Mouse (Mus musculus) limb, embryonic 11.5 days (tissue): Measurements from ENCODE around the gene H2al2a. TPM values are rescaled to one million over a fixed set of nuclear protein-coding genes. Genes with fewer than 3 reads are reported as not detected.

Experiments used
- ATAC-seq: fragments of 200-750 bp; cut with Nextera tagmentation; 2 replicates; pipeline ENCODE4 v1.8.0; 2017; ENCODE audit warnings: low read depth; ENCODE audit not compliant: insufficient number of reproducible peaks, low FRiP score, low TSS enrichment
- DNase-seq: peaks from one replicate; pipeline ENCODE4 v3.0.0-alpha.2; 2015; ENCODE audit warnings: low spot score
- H3K27ac ChIP-seq: fragments of 300-500 bp; sonication (generic); replicated peaks from 2 replicates; pipeline ENCODE4 v1.5.1; 2014; ENCODE audit warnings: low read depth, mild to moderate bottlenecking, low read length
- H3K27me3 ChIP-seq: fragments of 300-500 bp; sonication (generic); 2 replicates; pipeline ENCODE4 v1.6.1; 2014; ENCODE audit warnings: mild to moderate bottlenecking, low read length, mixed read lengths; ENCODE audit not compliant: control insufficient read depth, insufficient read depth
- H3K36me3 ChIP-seq: fragments of 300-500 bp; sonication (generic); 2 replicates; pipeline ENCODE4 v1.6.1; 2014; ENCODE audit warnings: mild to moderate bottlenecking, low read length, moderate library complexity, mixed read lengths; ENCODE audit not compliant: control insufficient read depth, insufficient read depth
- H3K4me1 ChIP-seq: fragments of 300-500 bp; sonication (generic); 2 replicates; pipeline ENCODE4 v1.6.1; 2014; ENCODE audit warnings: low read length, mixed read lengths; ENCODE audit not compliant: control insufficient read depth, insufficient read depth
- H3K4me2 ChIP-seq: fragments of 300-500 bp; sonication (generic); 2 replicates; pipeline ENCODE4 v1.6.1; 2014; ENCODE audit warnings: low read depth, mild to moderate bottlenecking, moderate library complexity; ENCODE audit not compliant: severe bottlenecking
- H3K4me3 ChIP-seq: fragments of 300-500 bp; sonication (generic); 2 replicates; pipeline ENCODE4 v1.5.1; 2014; ENCODE audit warnings: low read depth, low read length
- H3K9ac ChIP-seq: fragments of 300-500 bp; sonication (generic); 2 replicates; pipeline ENCODE4 v1.6.1; 2014; ENCODE audit warnings: mild to moderate bottlenecking, low read length
- H3K9me3 ChIP-seq: fragments of 300-500 bp; sonication (generic); 2 replicates; pipeline ENCODE4 v1.6.1; 2016; ENCODE audit warnings: low read length; ENCODE audit not compliant: control insufficient read depth
- WGBS: fragments of 180-500 bp; shearing (Covaris S2); extraction: QIAGEN DNeasy Blood & Tissue Kit; methylation state at CpG from one replicate; pipeline ENCODE4 v1.1.7; 2014; 5-methylcytosine and 5-hydroxymethylcytosine counted together
- polyA plus RNA-seq: library from polyadenylated mRNA; unstranded; fragments of >200 nt; fragmentation: Nextera tagmentation; extraction: Ambion mirVana; gene quantifications from 2 replicates; pipeline ENCODE4 v1.2.1, GENCODE M21; 2014

H2al2a gene
- polyA plus RNA-seq, 1 experiment from 2014 or later = not detected

GRCm38 (mm10) chr2:18038895-18039371 is 42.2 kb upstream of the H2al2a start:
- WGBS = 29% methylated on average over 10 of the region's 10 CpGs
- Histone ChIP-seq H3K4me2 (peak overlapping the region; percentile 58; the same call in 1 of the 2 replicates), H3K27ac (no peak overlapping the region; the same call in 1 of the 2 replicates), H3K9me3 (no peaks in the 10 kb centered on the region), H3K4me3 (no peak overlapping the region), H3K9ac (peak overlapping the region; percentile 81), H3K36me3 (no peaks in the 10 kb centered on the region), H3K27me3 (no peaks in the 10 kb centered on the region), H3K4me1 (peaks cover 47% of the 10 kb centered on the region)
- ATAC-seq = no peak
- DNase-seq = peak; percentile 61

GRCm38 (mm10) chr2:18038141-18038752 is 41.5 kb upstream of the H2al2a start:
- no peak overlapping the region for H3K4me2 ChIP-seq
- DNase-seq = no peak
- no peak overlapping the region for H3K9ac ChIP-seq

GRCm38 (mm10) chr2:18037491-18037890 is 40.7 kb upstream of the H2al2a start, which contains the start of gene A930004D18Rik:
A930004D18Rik (minus strand) TSS chr2:18037737.
- Histone ChIP-seq H3K4me1 (peaks cover 50% of the 10 kb centered on the region), H3K4me3 (no peak within 1 kb of the TSS), H3K4me2 (no peak within 1 kb of the TSS), H3K9ac (no peak within 1 kb of the TSS), H3K27ac (no peak within 1 kb of the TSS), H3K36me3 (no peaks in the 10 kb centered on the region), H3K27me3 (no peaks in the 10 kb centered on the region), H3K9me3 (no peaks in the 10 kb centered on the region)
- ATAC-seq (no peak), DNase-seq (peak; percentile 20)
- WGBS = 54% methylated on average over 2 of the region's 2 CpGs

More at GRCm38 (mm10) chr2:18038141-18038752, 41.5 kb upstream of the H2al2a start:
- H3K36me3 ChIP-seq = no peaks in the 10 kb centered on the region
- ATAC-seq = no peak
- H3K27ac ChIP-seq = no peak overlapping the region
- no peak overlapping the region for H3K4me3 ChIP-seq
- H3K4me1 ChIP-seq = peaks cover 48% of the 10 kb centered on the region
- H3K9me3 ChIP-seq = no peaks in the 10 kb centered on the region
- 31% methylated on average over 3 of the region's 3 CpGs for WGBS
- no peaks in the 10 kb centered on the region for H3K27me3 ChIP-seq

- 58% methylated on average over 10 of the region's 10 CpGs for WGBS
- H3K9ac ChIP-seq = no peak overlapping the region
Measured at GRCm38 (mm10) chr2:18034371-18035250, 37.9 kb upstream of the H2al2a start.

GRCm38 (mm10) chr2:18033166-18034108 is 36.7 kb upstream of the H2al2a start:
- Histone ChIP-seq H3K9me3 (no peaks in the 10 kb centered on the region), H3K4me2 (no peak overlapping the region; the same call in 1 of the 2 replicates), H3K27ac (no peak overlapping the region), H3K9ac (peak overlapping the region; percentile 14; the same call in 1 of the 2 replicates), H3K27me3 (no peaks in the 10 kb centered on the region), H3K4me1 (peaks cover 33% of the 10 kb centered on the region), H3K36me3 (no peaks in the 10 kb centered on the region), H3K4me3 (no peak overlapping the region)
- ATAC-seq (no peak), DNase-seq (peak; percentile 41)
- 51% methylated on average over 10 of the region's 10 CpGs for WGBS

More at GRCm38 (mm10) chr2:18034371-18035250, 37.9 kb upstream of the H2al2a start:
- H3K4me2 ChIP-seq = no peak overlapping the region
- no peaks in the 10 kb centered on the region for H3K36me3 ChIP-seq
- no peak overlapping the region for H3K4me3 ChIP-seq
- no peaks in the 10 kb centered on the region for H3K9me3 ChIP-seq
- ATAC-seq (no peak), DNase-seq (no peak)
- peaks cover 42% of the 10 kb centered on the region for H3K4me1 ChIP-seq
- no peaks in the 10 kb centered on the region for H3K27me3 ChIP-seq
- no peak overlapping the region for H3K27ac ChIP-seq

GRCm38 (mm10) chr2:18032538-18032895 is 35.8 kb upstream of the H2al2a start:
- peak overlapping the region; percentile 93; the same call in 1 of the 2 replicates for H3K4me2 ChIP-seq
- no peaks in the 10 kb centered on the region for H3K36me3 ChIP-seq
- no peak overlapping the region for H3K4me3 ChIP-seq
- 37% methylated on average over 5 of the region's 5 CpGs for WGBS
- H3K4me1 ChIP-seq = peaks cover 28% of the 10 kb centered on the region
- H3K9me3 ChIP-seq = no peaks in the 10 kb centered on the region
- DNase-seq (peak; percentile 47), ATAC-seq (no peak)
- H3K9ac ChIP-seq = no peak overlapping the region
- no peak overlapping the region; the same call in 1 of the 2 replicates for H3K27ac ChIP-seq
- H3K27me3 ChIP-seq = no peaks in the 10 kb centered on the region

- ATAC-seq = peak; percentile 24; the same call in 1 of the 2 replicates
- Histone ChIP-seq H3K36me3 (no peaks in the 10 kb centered on the region), H3K9me3 (no peaks in the 10 kb centered on the region), H3K9ac (peak overlapping the region; percentile 87), H3K27ac (peak overlapping the region; percentile 63), H3K4me1 (peaks cover 28% of the 10 kb centered on the region), H3K4me3 (peak overlapping the region; percentile 39), H3K4me2 (peak overlapping the region; percentile 93), H3K27me3 (no peaks in the 10 kb centered on the region)
- peak; percentile 88 for DNase-seq
- WGBS = 1% methylated on average over 34 of the region's 34 CpGs
Measured at GRCm38 (mm10) chr2:18031831-18032537, 35.2 kb upstream of the H2al2a start.
